Mouse (Mus musculus): ENCODE measurements around the gene Nps.

GRCm38 (mm10) chr7:135271011-135271410, 12.5 kb downstream of the Nps start:
- no peak for TF ChIP-seq CTCF (IDR thresholded peaks at IDR 0.05)
- TF ChIP-seq POLR2A (IDR thresholded peaks at IDR 0.05; ENCODE audit: insufficient read depth, low read depth, low read length), result no peak
- TF ChIP-seq EP300 (IDR thresholded peaks at IDR 0.05; ENCODE audit: insufficient read depth, low read depth, low read length), result no peak

Data from heart, adult 2 months (tissue).